Mouse (Mus musculus): ENCODE measurements around the gene Gm11127.

GRCm38 (mm10) chr17:36025197-36025596 lies 33.0 kb downstream of the Gm11127 start:
- no peak for TF ChIP-seq CTCF (IDR thresholded peaks at IDR 0.05; ENCODE audit: borderline replicate concordance, insufficient read depth, low read length)
- TF ChIP-seq POLR2A (IDR thresholded peaks at IDR 0.05; ENCODE audit: low read depth, low read length): no peak
